Mouse (Mus musculus): Measurements from ENCODE around the gene Trpm3. TPM values are rescaled to one million over a fixed set of nuclear protein-coding genes. Genes with fewer than 3 reads are reported as not detected.
"Not testable (repeated sequence)": the region's sequence is repeated elsewhere in the genome, so short reads cannot be mapped to it uniquely, and the experiment has no call there.

Trpm3 gene
- total RNA-seq, 2 experiments from 2014 or later = 0.62 to 0.64 TPM

DNA sequence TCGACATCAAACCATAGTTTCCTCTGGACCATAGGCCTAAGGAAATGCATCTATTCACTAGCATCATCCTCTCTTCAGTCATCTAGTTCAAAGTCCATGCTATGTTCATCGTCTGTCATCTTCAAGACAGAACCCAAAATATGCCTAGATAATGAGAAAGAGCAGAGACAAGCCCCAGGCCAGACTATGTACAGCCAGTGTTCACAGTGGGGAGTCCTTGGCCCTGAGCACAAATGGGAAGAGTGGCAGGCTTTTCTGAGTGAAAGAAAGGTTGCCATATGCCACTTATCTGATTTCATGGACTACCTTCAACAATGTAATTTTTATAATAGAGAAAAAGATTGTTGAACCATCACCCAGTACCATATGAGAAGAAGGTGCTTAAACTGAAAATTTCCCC lies 703.9 kb downstream of the Trpm3 start:
- DNase-seq (ENCODE audit: low spot score) = no peak

GRCm38 (mm10) chr19:22847696-22848095 lies 708.9 kb downstream of the Trpm3 start:
- no peak for DNase-seq (ENCODE audit: low spot score)

DNA sequence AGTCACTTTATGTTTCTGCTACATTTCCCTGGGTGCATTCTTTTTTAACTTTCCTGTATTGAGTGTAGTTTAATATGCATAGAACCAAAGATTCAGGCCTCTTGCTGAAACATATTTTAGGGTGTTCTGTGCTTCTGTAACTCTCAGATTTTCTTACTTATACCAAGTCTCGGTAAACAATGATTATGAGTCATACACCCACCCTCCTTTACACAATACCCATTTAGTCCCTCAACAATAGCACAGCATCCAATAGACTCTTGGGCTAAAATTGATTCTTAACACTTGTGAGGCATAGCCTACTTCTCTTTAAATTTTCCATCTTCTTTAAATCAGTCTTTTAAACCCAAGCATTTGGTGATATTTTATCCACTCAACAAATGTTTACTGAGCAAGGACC lies 709.4 kb downstream of the Trpm3 start:
- no peak for DNase-seq (ENCODE audit: low spot score)

DNA sequence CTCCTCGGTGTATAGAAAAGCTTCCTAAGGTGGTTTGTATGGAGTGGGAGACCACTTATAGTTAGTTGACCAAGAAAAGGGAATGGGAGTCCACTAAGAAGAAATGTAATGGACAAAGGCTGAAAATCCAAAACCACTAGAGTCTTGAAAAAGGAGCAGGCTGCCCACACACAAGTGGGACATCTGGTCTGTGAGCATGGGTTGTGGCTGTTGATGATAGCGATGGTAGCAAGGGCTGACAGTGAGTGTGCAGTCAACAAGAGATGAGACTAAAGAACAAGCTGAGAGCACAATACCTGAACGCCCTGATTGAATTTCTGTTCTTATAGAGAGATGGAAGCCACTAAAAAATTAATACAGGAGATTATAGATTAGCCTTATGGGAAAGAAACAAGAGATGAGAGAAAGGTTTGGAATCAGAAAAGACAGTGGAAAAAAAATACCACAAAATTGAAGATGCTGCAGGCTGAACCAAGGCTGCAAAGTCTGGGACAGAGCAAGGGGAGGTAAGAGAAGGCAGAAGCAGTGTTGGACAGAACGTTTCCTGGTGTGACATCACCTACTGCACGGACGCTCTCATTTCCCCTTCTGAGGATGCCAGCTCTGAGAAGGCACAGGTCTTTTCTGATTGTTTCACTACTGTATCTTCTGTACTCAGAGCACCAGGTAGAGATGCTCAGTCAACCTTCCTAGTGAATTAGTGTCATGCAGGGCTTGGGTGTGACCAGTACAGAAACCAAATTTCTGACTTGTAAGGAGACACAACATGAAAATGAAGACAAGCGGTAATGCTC lies 710.1 kb downstream of the Trpm3 start:
- no peak for DNase-seq (ENCODE audit: low spot score)

- DNase-seq (ENCODE audit: low spot score) = not testable (repeated sequence)
These were observed 712.6 kb downstream of the Trpm3 start for GRCm38 (mm10) chr19:22851423-22851822.

- DNase-seq (ENCODE audit: low spot score) = no peak
These were observed 720.8 kb downstream of the Trpm3 start for GRCm38 (mm10) chr19:22859644-22860043.

- no peak for DNase-seq (ENCODE audit: low spot score)
These were observed 728.6 kb downstream of the Trpm3 start for GRCm38 (mm10) chr19:22867456-22867855.

GRCm38 (mm10) chr19:22869853-22870252 lies 731.0 kb downstream of the Trpm3 start:
- no peak for DNase-seq (ENCODE audit: low spot score)

DNA sequence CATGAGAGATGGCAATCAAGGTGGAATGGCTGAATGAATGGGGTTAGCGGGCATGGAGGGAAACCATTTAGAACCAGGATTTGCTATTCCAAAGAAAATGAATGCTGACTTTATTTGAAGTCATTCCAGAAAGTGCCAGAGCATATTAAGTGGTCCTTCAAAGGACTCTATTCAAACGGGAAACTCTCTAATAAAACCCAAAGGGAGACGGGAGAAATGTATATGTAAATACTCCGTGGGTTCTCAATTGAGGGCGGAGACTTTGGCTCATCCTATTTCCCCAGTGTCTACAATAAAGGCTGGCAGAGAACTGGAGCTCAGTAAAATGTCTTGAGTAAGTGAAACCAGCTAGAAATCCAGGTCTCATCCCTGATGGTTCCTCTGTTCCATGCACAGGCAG lies 733.6 kb downstream of the Trpm3 start:
- no peak for DNase-seq (ENCODE audit: low spot score)

DNA sequence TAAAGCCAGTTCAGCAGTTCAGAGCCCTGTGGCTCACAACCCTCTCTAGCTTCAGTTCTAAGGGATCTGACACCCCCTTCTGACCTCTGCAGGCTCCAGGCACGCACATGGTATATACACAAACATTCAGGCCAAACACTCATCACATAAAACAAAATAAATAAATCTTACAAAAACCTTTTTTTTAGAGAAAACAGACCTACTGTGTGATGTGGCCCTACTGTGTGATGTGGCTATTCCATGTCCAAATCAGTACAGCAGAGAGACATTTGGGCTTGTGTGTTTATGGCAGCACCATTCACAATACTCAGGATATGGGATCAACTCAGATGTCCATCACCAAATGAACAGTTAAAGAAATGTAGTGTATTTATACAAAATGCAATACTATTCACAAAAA lies 741.4 kb downstream of the Trpm3 start:
- no peak for DNase-seq (ENCODE audit: low spot score)

- no peak for DNase-seq (ENCODE audit: low spot score)
These were observed 743.8 kb downstream of the Trpm3 start for GRCm38 (mm10) chr19:22882670-22883111.

DNA sequence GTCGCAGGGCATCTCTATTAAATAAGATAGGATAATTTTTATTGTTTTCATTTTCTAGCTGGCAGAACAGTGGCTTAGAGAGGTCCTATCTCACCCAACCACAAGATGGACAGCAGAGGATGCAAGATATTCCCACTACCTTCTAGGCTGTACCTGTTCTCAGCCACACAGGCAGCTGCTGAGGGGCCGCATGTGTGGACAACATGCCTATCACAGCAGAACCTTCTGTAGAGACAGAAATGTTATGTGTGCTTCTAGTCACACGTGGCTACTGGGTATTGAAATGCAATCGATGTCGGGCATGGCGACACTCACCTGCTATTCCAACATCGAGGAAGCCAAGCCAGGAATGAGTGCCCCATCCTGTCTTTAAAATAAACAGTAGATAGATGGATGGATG lies 744.3 kb downstream of the Trpm3 start:
- no peak for DNase-seq (ENCODE audit: low spot score)

GRCm38 (mm10) chr19:22883744-22884317 lies 745.0 kb downstream of the Trpm3 start:
- peak; percentile 48 for DNase-seq (ENCODE audit: low spot score)

- no peak for DNase-seq (ENCODE audit: low spot score)
These were observed 745.5 kb downstream of the Trpm3 start for GRCm38 (mm10) chr19:22884357-22884756.

- no peak for DNase-seq (ENCODE audit: low spot score)
These were observed 746.2 kb downstream of the Trpm3 start for GRCm38 (mm10) chr19:22885051-22885450.

DNA sequence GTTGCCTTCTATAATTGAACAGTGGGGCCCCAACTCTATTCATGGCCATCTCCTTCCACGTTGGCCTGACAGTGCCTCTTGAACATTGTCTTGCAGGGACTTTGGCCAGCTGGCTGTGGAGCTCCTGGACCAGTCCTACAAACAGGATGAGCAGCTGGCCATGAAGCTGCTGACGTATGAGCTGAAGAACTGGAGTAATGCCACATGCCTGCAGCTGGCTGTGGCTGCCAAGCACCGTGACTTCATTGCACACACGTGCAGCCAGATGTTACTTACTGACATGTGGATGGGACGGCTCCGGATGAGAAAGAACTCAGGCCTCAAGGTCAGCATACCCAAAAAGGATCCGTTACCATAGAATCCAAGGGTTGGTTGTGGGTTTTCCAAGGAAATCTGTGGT lies 763.0 kb downstream of the Trpm3 start:
- peak; percentile 71 for DNase-seq (ENCODE audit: low spot score)

GRCm38 (mm10) chr19:22902386-22902785 lies 763.5 kb downstream of the Trpm3 start:
- no peak for DNase-seq (ENCODE audit: low spot score)

DNA sequence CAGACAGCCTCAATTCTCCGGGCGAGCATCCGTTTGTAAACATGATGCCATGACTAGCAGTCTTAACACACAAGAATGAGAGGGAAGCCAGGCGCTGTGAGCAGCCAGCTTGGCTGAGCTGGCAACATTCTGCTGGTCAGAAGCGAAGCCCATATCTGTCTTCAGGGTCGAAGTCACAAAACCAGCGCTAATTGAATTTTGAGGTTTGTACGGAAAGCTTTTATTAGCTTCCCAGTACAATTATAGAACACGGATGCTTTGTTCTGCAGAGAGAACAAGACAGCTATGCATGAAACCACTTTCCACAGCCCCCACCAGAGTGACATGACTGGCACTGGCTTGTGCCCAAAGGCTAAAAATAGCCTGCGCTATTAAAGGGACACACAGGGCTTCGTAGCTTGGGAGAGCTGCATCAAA lies 766.2 kb downstream of the Trpm3 start:
- DNase-seq (ENCODE audit: low spot score) = peak; percentile 68

- DNase-seq (ENCODE audit: low spot score) = no peak
These were observed 771.8 kb downstream of the Trpm3 start for GRCm38 (mm10) chr19:22910686-22911085.

DNA sequence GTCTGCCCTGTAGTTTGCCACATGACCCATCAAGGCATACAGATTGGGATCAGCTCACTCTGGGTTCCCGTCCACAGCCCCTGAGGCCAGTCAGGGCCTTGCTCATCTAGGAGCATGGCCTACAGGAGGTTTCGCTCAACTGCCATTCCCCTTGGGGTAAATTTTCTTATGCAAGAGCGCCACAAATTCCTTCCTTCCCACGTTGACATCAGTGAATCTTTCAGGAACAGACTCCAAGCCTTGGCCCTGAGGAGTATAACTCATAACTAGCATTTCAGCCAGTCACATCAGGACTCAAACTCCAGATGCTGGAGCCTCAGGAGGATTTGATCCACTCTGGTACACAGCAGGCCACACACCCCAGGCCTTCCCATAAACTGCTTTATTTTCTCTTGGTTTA lies 774.1 kb downstream of the Trpm3 start:
- DNase-seq (ENCODE audit: low spot score) = peak; percentile 66

DNA sequence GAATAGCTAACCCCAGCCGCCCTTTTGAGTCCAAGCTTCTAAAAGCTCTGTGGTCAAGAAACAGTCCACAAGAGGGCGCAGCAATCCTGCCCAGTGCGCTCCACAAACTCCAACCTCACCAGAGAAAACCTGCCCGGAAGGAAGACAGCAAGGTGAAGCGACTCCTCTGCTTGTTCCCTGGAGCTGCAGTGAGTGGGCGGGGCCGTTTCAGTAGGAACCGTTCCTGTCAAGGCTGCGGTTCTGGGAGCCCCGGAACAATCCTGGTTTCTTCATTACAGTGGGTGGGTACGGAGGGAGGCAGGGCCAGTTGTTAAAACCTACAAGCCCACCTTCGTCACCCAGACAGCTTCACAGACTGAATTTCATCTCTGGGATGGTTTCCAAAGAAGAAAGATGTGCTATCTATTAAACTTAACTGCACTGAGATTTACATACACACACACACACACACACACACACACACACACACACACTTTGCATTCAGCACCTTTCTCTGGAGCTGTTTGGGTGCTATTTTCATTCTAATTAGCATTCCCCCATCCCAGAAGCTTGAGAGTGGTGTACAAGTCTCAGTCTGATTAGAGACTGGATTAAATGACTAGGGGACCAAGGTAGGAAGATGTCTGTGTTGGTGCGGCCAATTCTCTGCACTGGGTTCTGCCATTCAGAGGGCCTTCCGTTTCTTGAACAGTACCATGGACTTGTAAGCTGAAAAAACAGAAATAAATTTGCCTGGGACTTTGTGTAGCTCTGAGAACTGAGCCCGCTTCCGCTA lies 777.2 kb downstream of the Trpm3 start:
- peak; percentile 90 for DNase-seq (ENCODE audit: low spot score)

- DNase-seq (ENCODE audit: low spot score) = peak; percentile 100
These were observed 777.9 kb downstream of the Trpm3 start for GRCm38 (mm10) chr19:22916643-22917344.

All from gastrocnemius, adult 18-20 months (tissue).